Mouse (Mus musculus) lung, adult 2 months (tissue): Measurements from ENCODE around the gene Nkd2.

Experiments
- CTCF ChIP-seq: fragments of 200-500 bp; IDR thresholded peaks from 2 replicates; pipeline ENCODE4 v1.5.1; 2011; ENCODE audit warnings: mild to moderate bottlenecking, low read length, control low read depth; ENCODE audit not compliant: insufficient read depth
- POLR2A ChIP-seq: fragments of 200-500 bp; IDR thresholded peaks from 2 replicates; pipeline ENCODE4 v1.6.1; 2011; ENCODE audit warnings: low read depth, mild to moderate bottlenecking, control low read depth, low read length, borderline replicate concordance; ENCODE audit errors: extremely low read depth

DNA sequence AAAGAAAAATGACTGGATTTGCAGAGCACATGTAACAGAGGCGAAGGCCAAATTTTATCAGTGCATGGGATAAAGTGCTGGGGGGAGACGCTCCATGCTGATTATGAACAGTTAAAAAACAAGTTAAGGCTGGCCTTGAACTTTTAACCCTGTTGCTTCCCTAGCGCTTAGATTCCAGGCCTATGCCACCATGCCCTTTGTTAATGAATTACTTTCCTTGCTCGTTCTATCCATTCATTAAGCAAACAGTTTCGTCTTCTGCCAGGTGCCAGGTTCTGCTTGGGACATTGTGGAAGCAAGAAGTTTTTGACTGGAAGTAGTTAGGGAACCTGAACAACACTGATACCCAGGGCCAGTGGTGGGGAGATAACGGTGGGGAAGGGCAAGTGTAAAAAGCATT lies 23.7 kb downstream of the Nkd2 start:
- no peak for TF ChIP-seq CTCF
- no peak for TF ChIP-seq POLR2A
